Mouse (Mus musculus): ENCODE measurements around the gene Apopt1. TPM values are rescaled to one million over a fixed set of nuclear protein-coding genes. Genes with fewer than 3 reads are reported as not detected.

Gene Apopt1
- total RNA-seq (2021): 10 to 100 TPM; 36.2 to 38.8 TPM
- long read RNA-seq, experiment 1, transcript Apopt1-201 (5 exons, 1,065 nt): major isoform, 26 of 36 reads
- long read RNA-seq, experiment 1, partial matches to known transcripts: 3 of 36 reads
- long read RNA-seq, experiment 1, other reads (novel, unspliced or antisense): 6 of 36 reads
- long read RNA-seq, experiment 2, transcript Apopt1-201 (5 exons, 1,065 nt): major isoform, 31 of 39 reads
- long read RNA-seq, experiment 2, partial matches to known transcripts: 2 of 39 reads
- long read RNA-seq, experiment 2, other reads (novel, unspliced or antisense): 5 of 39 reads

DNA sequence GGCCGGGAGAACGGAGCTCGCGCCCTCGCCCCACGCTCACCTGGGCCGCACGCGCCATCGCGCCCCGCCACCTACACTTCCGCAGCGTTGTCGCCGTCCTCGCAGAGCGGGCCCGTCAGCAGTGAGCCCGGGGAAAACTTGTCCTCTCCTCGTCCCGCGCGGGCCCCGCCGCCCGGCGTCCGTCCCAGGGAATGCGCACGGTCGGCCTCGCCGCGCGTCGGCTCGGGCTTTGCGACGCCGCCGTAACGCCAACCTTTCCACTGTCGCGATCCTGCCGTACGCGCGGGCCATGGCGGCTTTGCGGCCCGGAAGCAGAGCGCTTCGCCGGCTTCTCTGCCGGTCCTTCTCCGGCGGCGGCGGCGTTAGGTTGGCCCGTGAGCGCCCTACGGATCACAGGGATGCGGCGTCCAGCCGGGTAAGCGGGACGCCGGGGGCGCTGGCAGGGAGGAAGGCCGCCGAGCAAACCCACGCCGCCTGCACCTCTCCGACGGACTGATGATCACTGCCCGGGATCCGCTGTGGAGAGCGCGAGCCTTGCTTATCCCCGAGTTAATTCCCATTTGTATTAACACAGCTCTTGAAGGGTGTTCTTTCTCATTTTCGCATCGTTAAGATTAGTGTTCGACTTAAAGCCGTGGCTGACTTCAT, at the start of gene Apopt1, which contains the start of gene Bag5:
Apopt1 (plus strand) TSS at position 258 of the 648 bp plus-strand sequence.
Bag5 (minus strand) TSS at position 254 of the 648 bp plus-strand sequence.
- Histone ChIP-seq H3K27ac (peak within 1 kb of the TSS; percentile 87), H3K4me3 (peak within 1 kb of the TSS; percentile 79)
- peak; percentile 91 to 92 for DNase-seq (ENCODE audit: extremely low spot score in 1 of 2, low spot score in 2 of 2)
- intact Hi-C loops (cut with DNase I): loop anchor here (5.0 kb wide), 1 partner anchor 46 kb away; no protein-coding TSS in a partner anchor
- peak; percentile 49 for TF ChIP-seq CTCF (IDR thresholded peaks at IDR 0.05)

DNA sequence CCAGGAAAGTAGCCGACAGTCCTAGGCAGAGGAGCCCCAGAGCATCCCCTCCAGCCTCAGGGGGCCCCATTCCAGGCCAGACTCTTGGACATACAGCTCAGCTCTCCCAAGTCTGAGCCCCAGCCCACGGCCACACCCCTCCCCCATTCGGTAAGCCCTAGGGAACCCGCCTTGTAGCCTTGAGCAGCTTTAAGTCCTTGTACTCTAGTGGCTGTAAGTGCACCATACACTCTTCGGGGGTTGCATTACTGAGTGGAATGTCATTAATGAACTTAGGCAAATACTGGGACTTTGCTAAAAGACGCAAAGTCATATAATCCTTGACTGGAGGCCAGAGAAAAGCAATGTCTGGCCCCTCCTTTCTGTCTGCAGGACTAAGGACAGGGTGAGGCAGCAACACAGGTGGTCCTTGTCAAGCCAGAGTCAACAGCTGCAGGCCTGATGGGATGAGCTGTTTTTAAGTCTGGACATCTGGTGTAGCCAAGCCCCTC, 48.9 kb upstream of the Apopt1 start:
- TF ChIP-seq CTCF (IDR thresholded peaks at IDR 0.05): no peak
- intact Hi-C loops (cut with DNase I): no loop called here
- DNase-seq (ENCODE audit: extremely low spot score in 1 of 2, low spot score in 2 of 2): no peak
- Histone ChIP-seq H3K27ac (peak overlapping the region; percentile 99), H3K4me3 (no peak overlapping the region)

DNA sequence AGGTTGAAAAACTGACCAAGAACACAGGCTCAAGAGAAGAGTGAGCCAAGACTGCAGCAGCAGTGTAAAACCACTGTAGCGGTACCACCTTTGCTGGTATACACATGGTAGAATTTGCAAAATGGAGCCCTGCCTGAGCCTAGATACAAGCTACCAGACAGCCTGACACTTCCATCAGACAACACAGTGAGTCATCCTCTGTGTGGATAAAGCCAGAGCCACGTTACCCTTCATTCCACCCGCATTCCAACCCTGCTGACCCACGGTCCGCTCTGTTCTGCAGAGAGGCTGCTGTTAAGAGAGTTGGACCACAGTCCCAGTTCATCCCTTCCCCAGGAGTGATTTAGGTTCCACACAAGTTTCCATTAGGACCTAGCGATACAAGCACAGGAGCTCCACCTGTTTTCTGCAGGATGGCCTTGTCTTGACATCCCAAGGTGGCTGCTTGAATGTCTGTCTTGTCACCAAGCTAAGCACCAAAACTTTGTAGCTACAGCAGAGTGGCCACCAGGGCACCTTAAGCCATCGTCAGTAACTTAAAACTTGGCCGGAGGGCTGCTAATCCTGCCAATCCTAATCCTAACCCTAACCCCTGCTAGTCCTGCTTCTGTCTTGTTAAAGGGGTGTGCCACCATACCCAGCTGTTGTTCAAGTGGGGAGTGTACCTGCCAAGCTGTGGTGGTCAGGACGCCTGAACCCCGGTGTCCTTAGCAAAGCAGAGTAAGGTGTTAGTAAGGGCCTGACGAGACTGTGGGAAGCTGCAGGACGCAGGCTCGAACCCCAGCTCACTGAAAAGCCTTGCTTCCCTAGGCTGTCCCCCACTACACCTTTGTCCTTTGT, 47.8 kb upstream of the Apopt1 start:
- intact Hi-C loops (cut with DNase I): loop anchor here (5.0 kb wide), 2 partner anchors 47 to 147 kb away; partner anchors contain the start of genes Apopt1, Bag5, Xrcc3 and Zfyve21
- DNase-seq (ENCODE audit: extremely low spot score in 1 of 2, low spot score in 2 of 2): no peak
- peak overlapping the region; percentile 99 for H3K27ac ChIP-seq
- H3K4me3 ChIP-seq: no peak overlapping the region
- TF ChIP-seq CTCF (IDR thresholded peaks at IDR 0.05): no peak

DNA sequence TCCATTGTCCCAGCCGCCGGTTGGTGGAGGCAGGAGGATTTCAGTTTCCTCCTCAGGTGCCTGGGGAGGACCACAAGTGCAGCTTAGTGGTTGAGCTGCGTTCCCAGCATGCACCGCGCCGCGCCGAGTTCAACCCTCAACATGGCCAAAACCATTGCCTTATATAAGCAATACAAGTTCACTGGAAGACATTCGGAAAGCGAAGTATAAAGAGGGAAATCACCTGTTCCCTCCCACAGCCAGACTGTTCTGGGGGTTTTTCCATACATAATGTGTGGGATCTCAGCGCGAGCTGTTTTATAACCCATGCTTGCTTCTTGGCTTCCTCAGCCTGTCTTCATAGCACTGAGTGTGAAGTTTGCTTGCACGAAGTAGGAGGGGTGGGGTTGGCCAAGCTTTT, 46.7 kb upstream of the Apopt1 start:
- peak; percentile 67 to 80 for DNase-seq (ENCODE audit: extremely low spot score in 1 of 2, low spot score in 2 of 2)
- intact Hi-C loops (cut with DNase I): loop anchor here (5.0 kb wide), 2 partner anchors 46 to 146 kb away; partner anchors contain the start of genes Apopt1, Bag5, Xrcc3 and Zfyve21
- peak overlapping the region; percentile 99 for H3K27ac ChIP-seq
- H3K4me3 ChIP-seq: no peak overlapping the region
- TF ChIP-seq CTCF (IDR thresholded peaks at IDR 0.05): no peak

DNA sequence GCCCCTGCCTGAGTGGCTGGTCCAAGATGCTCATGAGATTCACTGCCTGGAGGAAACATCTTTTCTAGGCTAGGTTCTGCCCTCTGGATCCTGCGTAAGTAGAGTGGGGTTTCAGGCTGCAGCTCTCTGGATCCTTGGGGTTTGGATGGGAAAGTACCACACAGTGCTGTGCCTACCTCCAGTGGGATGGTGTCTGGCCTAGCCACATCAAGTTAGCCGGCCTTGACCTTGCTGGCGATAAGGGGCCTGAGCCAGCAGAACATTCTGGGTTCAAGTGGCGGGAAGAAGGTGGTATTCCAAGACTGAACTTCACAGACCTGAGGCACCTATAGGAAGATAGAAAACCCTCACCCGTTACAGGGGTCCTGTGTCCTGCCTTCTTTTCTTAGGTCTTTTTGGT, 45.6 kb upstream of the Apopt1 start:
- intact Hi-C loops (cut with DNase I): loop anchor here (5.0 kb wide), 2 partner anchors 45 to 145 kb away; partner anchors contain the start of genes Apopt1, Bag5, Xrcc3 and Zfyve21
- no peak for TF ChIP-seq CTCF (IDR thresholded peaks at IDR 0.05)
- DNase-seq (ENCODE audit: extremely low spot score in 1 of 2, low spot score in 2 of 2): no peak
- Histone ChIP-seq H3K27ac (peak overlapping the region; percentile 99), H3K4me3 (no peak overlapping the region)

DNA sequence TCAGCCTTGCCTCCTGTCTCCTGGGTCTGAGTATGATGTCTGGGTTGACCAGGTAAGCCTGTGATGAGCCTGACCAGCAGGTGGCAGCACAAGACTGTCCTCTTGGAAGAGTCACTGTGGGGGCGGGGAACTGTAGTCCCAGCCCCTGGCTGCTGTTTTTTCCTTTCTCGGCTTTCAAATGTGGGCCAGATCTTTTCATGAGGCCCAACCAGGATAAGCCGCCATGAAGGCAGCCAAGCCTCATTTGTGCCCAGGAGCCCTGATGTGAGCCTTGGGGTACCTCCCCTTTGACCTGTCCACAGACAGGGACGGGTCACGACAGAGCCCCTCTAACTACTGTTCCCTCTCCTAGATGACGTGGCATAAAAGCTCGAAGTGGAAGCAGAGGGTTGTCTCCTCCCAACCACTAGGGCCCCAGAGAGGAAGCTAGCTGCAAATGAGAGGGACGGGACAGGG, 44.6 kb upstream of the Apopt1 start:
- Histone ChIP-seq H3K27ac (peak overlapping the region; percentile 99), H3K4me3 (peak overlapping the region; percentile 100)
- peak; percentile 92 to 97 for DNase-seq (ENCODE audit: extremely low spot score in 1 of 2, low spot score in 2 of 2)
- TF ChIP-seq CTCF (IDR thresholded peaks at IDR 0.05): peak; percentile 91
- intact Hi-C loops (cut with DNase I): loop anchor here (1.0 to 5.0 kb wide), 5 partner anchors 28 to 144 kb away; partner anchors contain the start of genes Apopt1, Bag5, Xrcc3 and Zfyve21

DNA sequence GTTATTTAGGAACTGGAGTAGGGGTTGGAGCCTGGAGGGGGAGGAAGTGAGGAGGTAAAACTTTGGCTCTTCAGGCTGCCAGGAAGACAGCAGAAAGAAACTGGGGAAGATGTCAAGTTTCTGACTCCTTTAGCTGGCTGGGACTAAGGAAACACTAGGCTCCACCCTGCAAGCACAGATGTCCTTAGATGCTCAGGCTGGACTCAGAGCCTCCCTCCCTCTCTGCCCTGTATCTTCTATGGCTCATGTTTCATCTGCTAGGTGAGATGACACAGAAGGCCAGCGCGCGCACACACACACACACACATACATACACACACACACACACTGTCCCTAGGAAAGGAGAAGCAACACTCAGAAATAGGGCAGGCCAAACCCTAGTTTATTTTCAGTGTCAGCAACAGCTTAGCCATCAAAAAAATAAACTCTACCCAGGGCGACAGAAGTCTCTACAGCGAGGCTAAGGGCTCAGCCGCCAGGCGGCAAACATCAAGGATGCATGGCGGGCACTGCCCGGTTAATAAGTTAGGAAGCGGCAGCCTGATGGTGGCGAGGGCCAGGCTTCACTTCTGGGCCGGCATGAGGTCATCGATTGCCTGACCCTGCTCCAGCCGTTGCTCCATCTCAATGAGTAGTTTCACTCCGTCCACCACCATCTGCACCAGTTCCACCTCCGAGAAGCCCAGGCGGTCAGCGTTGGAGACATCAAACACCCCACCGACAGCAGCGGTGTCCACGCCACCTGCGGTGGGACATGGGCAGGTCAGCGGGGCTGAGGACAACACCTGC, 43.9 kb upstream of the Apopt1 start:
- no peak; the same call in 1 of the 2 replicates for TF ChIP-seq CTCF (IDR thresholded peaks at IDR 0.05)
- intact Hi-C loops (cut with DNase I): loop anchor here (1.0 to 5.0 kb wide), 5 partner anchors 27 to 143 kb away; partner anchors contain the start of genes Apopt1, Bag5, Xrcc3 and Zfyve21
- DNase-seq (ENCODE audit: extremely low spot score in 1 of 2, low spot score in 2 of 2): no peak

DNA sequence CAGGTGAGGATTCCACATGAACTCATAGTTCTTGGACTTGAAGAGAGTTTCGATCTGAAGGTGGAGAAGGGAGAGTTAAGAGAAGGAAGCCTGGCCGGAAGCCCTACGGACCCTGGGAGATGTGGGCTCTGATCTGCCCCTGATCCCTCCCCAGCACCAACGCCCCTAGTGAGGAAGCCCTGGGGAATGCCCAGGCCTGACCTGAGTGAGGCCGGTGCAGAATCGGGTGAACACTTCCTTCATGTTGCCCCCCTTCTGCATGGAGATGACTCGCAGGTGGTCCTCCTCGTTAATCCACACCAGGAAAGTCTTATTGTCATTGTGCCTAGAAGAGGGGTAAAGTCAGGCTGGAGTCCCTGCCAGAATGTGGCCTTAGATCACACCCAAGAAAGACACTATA, 43.1 kb upstream of the Apopt1 start:
- H3K27ac ChIP-seq: peak overlapping the region; percentile 99

More for the DNA sequence above, 43.9 kb upstream of the Apopt1 start:
- Histone ChIP-seq H3K4me3 (peak overlapping the region; percentile 100), H3K27ac (peak overlapping the region; percentile 99)

DNA sequence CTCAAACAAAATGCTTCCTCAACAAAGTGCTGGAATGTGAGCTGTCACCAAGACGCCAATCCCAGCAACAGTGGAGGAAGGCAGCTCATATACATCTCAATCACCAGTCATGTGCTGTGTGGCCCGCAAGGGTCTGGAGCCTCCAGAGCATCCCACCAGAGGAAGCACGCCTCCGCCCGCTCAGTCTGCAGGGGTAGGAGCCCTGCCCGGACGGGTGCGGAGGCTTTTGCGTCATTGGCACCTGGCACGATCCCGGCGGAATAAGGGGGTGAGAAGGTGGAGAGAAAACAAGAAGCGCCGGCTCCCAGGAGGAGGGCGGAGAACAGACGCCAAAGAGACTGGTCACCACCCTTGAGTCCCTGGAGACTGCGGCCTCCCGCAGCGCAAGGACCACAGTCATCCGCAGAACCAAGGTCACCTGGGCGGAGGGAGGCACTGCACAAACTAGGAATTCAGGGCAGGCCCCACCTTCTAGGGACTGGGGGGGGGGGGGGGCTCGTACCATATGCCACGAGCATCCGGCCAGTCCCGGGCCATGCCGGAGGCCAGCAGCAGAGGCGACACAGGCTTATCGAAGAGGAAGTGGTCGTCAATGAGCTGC, 42.6 kb upstream of the Apopt1 start:
- peak overlapping the region; percentile 99 for H3K27ac ChIP-seq
- TF ChIP-seq CTCF (IDR thresholded peaks at IDR 0.05): no peak
- intact Hi-C loops (cut with DNase I): no loop called here
- peak; percentile 74 to 82 for DNase-seq (ENCODE audit: extremely low spot score in 1 of 2, low spot score in 2 of 2)
- peak overlapping the region; percentile 100 for H3K4me3 ChIP-seq

More for the DNA sequence above, 43.1 kb upstream of the Apopt1 start:
- intact Hi-C loops (cut with DNase I): loop anchor here (2.0 to 5.0 kb wide), 3 partner anchors 42 to 142 kb away; partner anchors contain the start of genes Apopt1, Bag5, Xrcc3 and Zfyve21
- TF ChIP-seq CTCF (IDR thresholded peaks at IDR 0.05): no peak
- no peak for DNase-seq (ENCODE audit: extremely low spot score in 1 of 2, low spot score in 2 of 2)
- H3K4me3 ChIP-seq: peak overlapping the region; percentile 100

DNA sequence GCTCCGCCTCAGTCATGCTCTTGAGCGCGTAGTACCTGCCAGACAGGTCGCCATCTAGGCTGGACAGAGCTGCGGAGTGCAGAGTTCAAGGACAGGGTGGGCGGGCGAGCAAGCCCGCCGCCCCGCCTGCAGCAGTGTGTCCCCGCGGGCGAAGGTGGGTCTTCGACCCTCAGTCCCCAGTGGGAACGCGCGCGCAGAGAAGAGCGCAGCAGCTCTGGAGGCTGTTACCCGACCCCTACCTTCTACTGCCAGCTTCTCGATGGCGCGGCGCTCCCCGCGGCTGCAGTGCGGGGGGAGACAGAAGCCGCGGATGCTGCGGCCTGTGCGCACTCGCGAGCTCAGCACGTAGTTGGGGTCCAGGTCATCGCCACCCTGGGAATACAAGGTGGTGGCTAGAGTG, 42.1 kb upstream of the Apopt1 start:
- H3K4me3 ChIP-seq: peak overlapping the region; percentile 100
- no peak for DNase-seq (ENCODE audit: extremely low spot score in 1 of 2, low spot score in 2 of 2)
- intact Hi-C loops (cut with DNase I): no loop called here
- peak overlapping the region; percentile 99 for H3K27ac ChIP-seq
- TF ChIP-seq CTCF (IDR thresholded peaks at IDR 0.05): no peak
